Mouse (Mus musculus) liver, embryonic 16.5 days (tissue): Measurements from ENCODE around the gene Dtx1. TPM values are rescaled to one million over a fixed set of nuclear protein-coding genes. Genes with fewer than 3 reads are reported as not detected.

Experiments used
- ATAC-seq: fragments of 200-750 bp; cut with Nextera tagmentation; 2 replicates; pipeline ENCODE4 v1.8.0; 2017; ENCODE audit warnings: low read depth, mild to moderate bottlenecking, moderate number of reproducible peaks, moderate library complexity
- H3K27ac ChIP-seq: fragments of 300-500 bp; sonication (generic); 2 replicates; pipeline ENCODE4 v1.5.1; 2014; ENCODE audit warnings: mild to moderate bottlenecking, low read length
- H3K27me3 ChIP-seq: fragments of 300-500 bp; sonication (generic); 2 replicates; pipeline ENCODE4 v1.6.1; 2014; ENCODE audit warnings: low read depth, low read length, mixed read lengths; ENCODE audit not compliant: control insufficient read depth, insufficient read depth
- H3K36me3 ChIP-seq: fragments of 300-500 bp; sonication (generic); 2 replicates; pipeline ENCODE4 v1.6.1; 2014; ENCODE audit warnings: mild to moderate bottlenecking; ENCODE audit not compliant: control insufficient read depth, insufficient read depth
- H3K4me1 ChIP-seq: fragments of 300-500 bp; sonication (generic); 2 replicates; pipeline ENCODE4 v1.6.1; 2014; ENCODE audit warnings: low read depth, low read length, mixed read lengths; ENCODE audit not compliant: control insufficient read depth
- H3K4me2 ChIP-seq: fragments of 300-500 bp; sonication (generic); 2 replicates; pipeline ENCODE4 v1.6.1; 2014; ENCODE audit warnings: low read depth, low read length, mixed read lengths
- H3K4me3 ChIP-seq: fragments of 300-500 bp; sonication (generic); 2 replicates; pipeline ENCODE4 v1.5.1; 2014; ENCODE audit warnings: low read depth, mild to moderate bottlenecking, low read length
- H3K9ac ChIP-seq: fragments of 300-500 bp; sonication (generic); 2 replicates; pipeline ENCODE4 v1.6.1; 2014; ENCODE audit warnings: low read depth, low read length
- H3K9me3 ChIP-seq: fragments of 300-500 bp; sonication (generic); replicated peaks from 2 replicates; pipeline ENCODE4 v1.6.1; 2016; ENCODE audit warnings: low read length; ENCODE audit not compliant: control insufficient read depth
- WGBS: fragments of 180-500 bp; shearing (Covaris S2); extraction: QIAGEN DNeasy Blood & Tissue Kit; methylation state at CpG from one replicate; pipeline ENCODE4 v1.1.7; 2014; ENCODE audit not compliant: insufficient replicate concordance; 5-methylcytosine and 5-hydroxymethylcytosine counted together
- polyA plus RNA-seq: library from polyadenylated mRNA; unstranded; fragments of >200 nt; fragmentation: Nextera tagmentation; extraction: Ambion mirVana; gene quantifications from 2 replicates; pipeline ENCODE4 v1.2.1, GENCODE M21; 2015

The Dtx1 gene
- 0.07 TPM in 1 of 2 replicates, not detected in the other for polyA plus RNA-seq

- no peaks in the 10 kb centered on the region for H3K9me3 ChIP-seq
- H3K27ac ChIP-seq: no peak within 1 kb of the TSS
- peaks cover 45% of the 10 kb centered on the region for H3K27me3 ChIP-seq
- 0 out of 2 replicates have a peak within 1 kb of the TSS, but pooled peaks have one; percentile 6 for H3K4me2 ChIP-seq
- H3K9ac ChIP-seq: no peak within 1 kb of the TSS
- WGBS: 29% methylated on average over 3 of the region's 3 CpGs
- no peak for ATAC-seq
- no peak within 1 kb of the TSS for H3K4me3 ChIP-seq
- no peaks in the 10 kb centered on the region for H3K4me1 ChIP-seq
- no peaks in the 10 kb centered on the region for H3K36me3 ChIP-seq
These were observed at the start of gene Dtx1 for GRCm38 (mm10) chr5:120711827-120712226. Gene Dtx1 (minus strand): TSS chr5:120711927.

GRCm38 (mm10) chr5:120754215-120754614 is 42.5 kb upstream of the Dtx1 start:
- no peaks in the 10 kb centered on the region for H3K9me3 ChIP-seq
- no peak overlapping the region for H3K4me3 ChIP-seq
- ATAC-seq: no peak
- no peaks in the 10 kb centered on the region for H3K4me1 ChIP-seq
- no peak overlapping the region for H3K9ac ChIP-seq
- no peaks in the 10 kb centered on the region for H3K36me3 ChIP-seq
- H3K4me2 ChIP-seq: no peak overlapping the region
- no peaks in the 10 kb centered on the region for H3K27me3 ChIP-seq
- H3K27ac ChIP-seq: no peak overlapping the region
- WGBS: 52% methylated on average over 4 of the region's 4 CpGs

GRCm38 (mm10) chr5:120752786-120753185 is 41.1 kb upstream of the Dtx1 start:
- Histone ChIP-seq H3K4me2 (no peak overlapping the region), H3K27me3 (no peaks in the 10 kb centered on the region), H3K27ac (no peak overlapping the region), H3K36me3 (no peaks in the 10 kb centered on the region), H3K4me1 (no peaks in the 10 kb centered on the region), H3K9ac (no peak overlapping the region), H3K9me3 (no peaks in the 10 kb centered on the region), H3K4me3 (no peak overlapping the region)
- ATAC-seq: no peak
- 65% methylated on average over 3 of the region's 3 CpGs for WGBS

- Histone ChIP-seq H3K4me2 (no peak overlapping the region), H3K9me3 (no peaks in the 10 kb centered on the region), H3K27ac (no peak overlapping the region), H3K4me3 (no peak overlapping the region), H3K4me1 (no peaks in the 10 kb centered on the region), H3K9ac (no peak overlapping the region), H3K27me3 (no peaks in the 10 kb centered on the region), H3K36me3 (no peaks in the 10 kb centered on the region)
- WGBS: 52% methylated on average over 3 of the region's 3 CpGs
- ATAC-seq: no peak
These were observed 39.5 kb upstream of the Dtx1 start for GRCm38 (mm10) chr5:120751206-120751605.

GRCm38 (mm10) chr5:120749688-120750087 is 38.0 kb upstream of the Dtx1 start, which contains the start of gene Oas2:
Gene Oas2 (minus strand): TSS chr5:120749853.
- Histone ChIP-seq H3K9me3 (no peaks in the 10 kb centered on the region), H3K36me3 (no peaks in the 10 kb centered on the region), H3K4me1 (no peaks in the 10 kb centered on the region), H3K4me2 (no peak within 1 kb of the TSS), H3K4me3 (no peak within 1 kb of the TSS), H3K27ac (no peak within 1 kb of the TSS), H3K27me3 (no peaks in the 10 kb centered on the region), H3K9ac (no peak within 1 kb of the TSS)
- 20% methylated on average over 5 of the region's 5 CpGs for WGBS
- no peak for ATAC-seq

- Histone ChIP-seq H3K4me1 (no peaks in the 10 kb centered on the region), H3K4me2 (no peak overlapping the region), H3K9ac (no peak overlapping the region), H3K36me3 (no peaks in the 10 kb centered on the region), H3K9me3 (no peaks in the 10 kb centered on the region), H3K27ac (no peak overlapping the region), H3K27me3 (no peaks in the 10 kb centered on the region), H3K4me3 (no peak overlapping the region)
- WGBS: 3% methylated on average over 5 of the region's 5 CpGs
- ATAC-seq: no peak
These were observed 34.7 kb upstream of the Dtx1 start for GRCm38 (mm10) chr5:120746451-120746850.

GRCm38 (mm10) chr5:120742125-120742524 is 30.4 kb upstream of the Dtx1 start:
- Histone ChIP-seq H3K4me3 (no peak overlapping the region), H3K9me3 (no peaks in the 10 kb centered on the region), H3K4me1 (no peaks in the 10 kb centered on the region), H3K27me3 (no peaks in the 10 kb centered on the region), H3K4me2 (no peak overlapping the region), H3K9ac (no peak overlapping the region), H3K36me3 (no peaks in the 10 kb centered on the region), H3K27ac (no peak overlapping the region)
- WGBS: 19% methylated on average over 4 of the region's 4 CpGs
- ATAC-seq: no peak

GRCm38 (mm10) chr5:120734380-120734990 is 22.8 kb upstream of the Dtx1 start:
- H3K9me3 ChIP-seq: no peaks in the 10 kb centered on the region
- no peaks in the 10 kb centered on the region for H3K27me3 ChIP-seq
- H3K9ac ChIP-seq: no peak overlapping the region
- H3K4me1 ChIP-seq: no peaks in the 10 kb centered on the region
- no peak overlapping the region for H3K4me2 ChIP-seq
- H3K4me3 ChIP-seq: no peak overlapping the region
- no peaks in the 10 kb centered on the region for H3K36me3 ChIP-seq
- no peak overlapping the region for H3K27ac ChIP-seq
- ATAC-seq: no peak
- WGBS: 68% methylated on average over 14 of the region's 14 CpGs

- H3K27ac ChIP-seq: no peak overlapping the region
- H3K9ac ChIP-seq: no peak overlapping the region
- no peaks in the 10 kb centered on the region for H3K27me3 ChIP-seq
- no peak overlapping the region for H3K4me2 ChIP-seq
- H3K9me3 ChIP-seq: no peaks in the 10 kb centered on the region
- H3K4me1 ChIP-seq: no peaks in the 10 kb centered on the region
- H3K36me3 ChIP-seq: no peaks in the 10 kb centered on the region
- no peak for ATAC-seq
- 81% methylated on average over 3 of the region's 3 CpGs for WGBS
- no peak overlapping the region for H3K4me3 ChIP-seq
These were observed 22.0 kb upstream of the Dtx1 start for GRCm38 (mm10) chr5:120733696-120734095.
